Mouse (Mus musculus): ENCODE data around the gene Disp2. TPM values are rescaled to one million over a fixed set of nuclear protein-coding genes. Genes with fewer than 3 reads are reported as not detected.
A peak's percentile ranks its signal among the peaks of the same experiment; 100 is the strongest.

Gene Disp2
- polyA plus RNA-seq, 2 experiments: 0.21 to 0.27 TPM

DNA sequence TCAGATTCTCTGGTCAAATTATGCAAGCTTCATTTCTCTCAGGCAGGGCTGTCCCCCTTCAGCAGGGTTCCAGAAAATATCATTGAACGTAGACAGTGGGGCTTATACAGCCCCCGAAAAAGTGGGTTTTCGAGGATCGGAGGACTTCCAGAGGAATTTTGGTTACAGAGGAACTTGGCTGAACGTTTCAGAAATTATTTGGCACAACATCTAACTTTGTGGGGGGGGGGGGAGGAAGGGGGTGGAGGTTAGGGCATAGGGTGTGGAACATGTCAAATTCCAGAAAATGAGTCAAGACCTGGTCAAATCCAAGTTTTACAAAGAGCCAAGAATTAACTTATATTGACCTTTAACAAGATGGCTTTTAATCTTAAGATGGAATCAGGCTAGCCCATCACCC, 49.6 kb downstream of the Disp2 start:
- TF ChIP-seq EP300 (IDR thresholded peaks at IDR 0.05; ENCODE audit: low read depth): no peak
- TF ChIP-seq CTCF (IDR thresholded peaks at IDR 0.05; ENCODE audit: low read depth): no peak
- H3K36me3 ChIP-seq (replicated peaks; ENCODE audit: control insufficient read depth, insufficient read depth, low read depth): peaks cover 86% of the 10 kb centered on the region
- H3K4me3 ChIP-seq (ENCODE audit: insufficient read depth in 1 of 2, low read depth in 2 of 2, low read length in 2 of 2): no peak overlapping the region
- DNase-seq (ENCODE audit: low read depth in 3 of 3, low spot score in 3 of 3) (no peak), ATAC-seq (ENCODE audit: insufficient read depth) (no peak)
- H3K4me2 ChIP-seq (ENCODE audit: low read depth): no peak overlapping the region
- H3K27me3 ChIP-seq (ENCODE audit: control insufficient read depth, insufficient read depth, low read length): no peaks in the 10 kb centered on the region
- no peaks in the 10 kb centered on the region for H3K4me1 ChIP-seq (replicated peaks; ENCODE audit: control insufficient read depth in 2 of 2, insufficient read depth in 2 of 2, low read length in 1 of 2)
- no peak overlapping the region for H3K27ac ChIP-seq
- no peaks in the 10 kb centered on the region for H3K9me3 ChIP-seq (ENCODE audit: control insufficient read depth, low read length)
- H3K9ac ChIP-seq (replicated peaks): no peak overlapping the region
- 87% methylated on average over 5 of the region's 5 CpGs for WGBS (ENCODE audit: insufficient replicate concordance)

DNA sequence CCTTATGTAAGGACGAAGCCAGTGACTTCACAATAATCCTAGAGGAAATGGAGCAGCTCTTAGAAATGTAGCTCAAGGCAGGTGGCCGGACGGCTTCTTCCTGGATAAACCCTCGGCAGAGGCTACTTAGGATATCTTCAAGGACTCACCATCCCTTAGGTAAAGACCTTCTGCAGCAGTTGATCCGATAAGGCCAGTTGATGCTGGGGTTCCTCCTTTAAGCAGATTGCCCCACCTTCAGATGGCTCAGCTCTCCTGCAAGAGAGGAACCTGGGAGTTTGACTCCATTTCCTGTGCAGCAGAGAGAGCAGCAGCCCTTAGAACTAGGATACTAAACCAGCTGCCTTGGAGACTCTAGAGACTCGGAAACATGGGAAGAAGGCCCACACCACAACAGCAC, 54.5 kb downstream of the Disp2 start:
- H3K27me3 ChIP-seq (ENCODE audit: control insufficient read depth, insufficient read depth, low read length): no peaks in the 10 kb centered on the region
- WGBS (ENCODE audit: insufficient replicate concordance): 86% methylated on average over 6 of the region's 6 CpGs
- peaks cover 68% of the 10 kb centered on the region for H3K36me3 ChIP-seq (replicated peaks; ENCODE audit: control insufficient read depth, insufficient read depth, low read depth)
- no peak for DNase-seq (ENCODE audit: low read depth in 3 of 3, low spot score in 3 of 3)
- TF ChIP-seq CTCF (IDR thresholded peaks at IDR 0.05; ENCODE audit: low read depth) (no peak), EP300 (IDR thresholded peaks at IDR 0.05; ENCODE audit: low read depth) (no peak)
- H3K27ac ChIP-seq: no peak overlapping the region
- H3K9ac ChIP-seq (replicated peaks): no peak overlapping the region
- H3K4me3 ChIP-seq (ENCODE audit: insufficient read depth in 1 of 2, low read depth in 2 of 2, low read length in 2 of 2): no peak overlapping the region
- H3K4me2 ChIP-seq (ENCODE audit: low read depth): no peak overlapping the region
- H3K9me3 ChIP-seq (ENCODE audit: control insufficient read depth, low read length): no peaks in the 10 kb centered on the region
- no peak for ATAC-seq (ENCODE audit: insufficient read depth)
- H3K4me1 ChIP-seq (replicated peaks; ENCODE audit: control insufficient read depth in 2 of 2, insufficient read depth in 2 of 2, low read length in 1 of 2): no peaks in the 10 kb centered on the region

DNA sequence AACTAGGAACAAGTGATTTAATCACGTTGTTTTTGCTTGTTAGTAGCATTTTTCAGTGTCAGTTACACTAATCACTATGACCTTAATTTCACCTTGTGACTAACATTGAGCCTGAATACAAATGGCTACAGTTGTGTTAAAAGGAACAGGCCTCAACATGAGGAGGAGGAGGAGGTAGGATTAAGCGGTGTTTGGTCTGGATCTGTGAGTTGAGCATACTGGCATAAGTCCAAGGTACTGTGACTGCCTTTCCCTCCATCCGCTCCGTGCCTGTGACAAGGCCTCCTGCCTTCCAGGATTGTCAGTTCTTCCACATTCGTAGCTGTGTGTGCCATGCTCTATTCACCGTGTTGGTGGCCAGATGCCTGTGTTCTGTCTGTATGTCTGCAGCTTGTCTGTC, 55.6 kb downstream of the Disp2 start:
- H3K27me3 ChIP-seq (ENCODE audit: control insufficient read depth, insufficient read depth, low read length): no peaks in the 10 kb centered on the region
- H3K9ac ChIP-seq (replicated peaks): no peak overlapping the region
- DNase-seq (ENCODE audit: low read depth in 3 of 3, low spot score in 3 of 3): no peak
- H3K9me3 ChIP-seq (ENCODE audit: control insufficient read depth, low read length): no peaks in the 10 kb centered on the region
- no peak for ATAC-seq (ENCODE audit: insufficient read depth)
- no peaks in the 10 kb centered on the region for H3K4me1 ChIP-seq (replicated peaks; ENCODE audit: control insufficient read depth in 2 of 2, insufficient read depth in 2 of 2, low read length in 1 of 2)
- no peak overlapping the region for H3K4me3 ChIP-seq (ENCODE audit: insufficient read depth in 1 of 2, low read depth in 2 of 2, low read length in 2 of 2)
- TF ChIP-seq EP300 (IDR thresholded peaks at IDR 0.05; ENCODE audit: low read depth): no peak
- no peak for TF ChIP-seq CTCF (IDR thresholded peaks at IDR 0.05; ENCODE audit: low read depth)
- H3K27ac ChIP-seq: no peak overlapping the region
- H3K4me2 ChIP-seq (ENCODE audit: low read depth): no peak overlapping the region
- peaks cover 57% of the 10 kb centered on the region for H3K36me3 ChIP-seq (replicated peaks; ENCODE audit: control insufficient read depth, insufficient read depth, low read depth)
- WGBS (ENCODE audit: insufficient replicate concordance): 82% methylated on average over 6 of the region's 6 CpGs

DNA sequence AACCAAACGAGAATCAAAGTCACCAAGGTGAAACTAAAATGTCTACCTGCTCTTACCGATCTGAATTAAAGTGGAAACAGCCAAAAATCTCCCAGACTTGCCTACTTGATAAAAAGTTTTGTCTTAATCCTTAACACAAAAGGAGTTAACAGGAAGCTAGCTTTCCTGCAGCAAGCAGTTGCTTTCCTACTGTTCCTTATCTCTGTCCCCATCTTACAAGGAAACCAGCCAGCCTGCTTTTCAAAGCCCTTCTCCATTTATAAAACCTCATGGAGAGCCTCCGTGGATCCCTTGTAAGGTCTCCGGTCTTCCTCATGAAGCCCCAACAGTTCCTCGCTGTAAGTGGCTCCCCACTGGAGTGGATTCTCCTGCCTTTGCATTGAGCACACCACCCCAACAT, 58.8 kb downstream of the Disp2 start:
- Histone ChIP-seq H3K36me3 (replicated peaks; ENCODE audit: control insufficient read depth, insufficient read depth, low read depth) (peaks cover 27% of the 10 kb centered on the region), H3K9ac (replicated peaks) (no peak overlapping the region), H3K4me1 (replicated peaks; ENCODE audit: control insufficient read depth in 2 of 2, insufficient read depth in 2 of 2, low read length in 1 of 2) (peaks cover 13 to 18% of the 10 kb centered on the region in 2 experiments), H3K27me3 (ENCODE audit: control insufficient read depth, insufficient read depth, low read length) (no peaks in the 10 kb centered on the region), H3K27ac (no peak overlapping the region), H3K4me2 (ENCODE audit: low read depth) (no peak overlapping the region), H3K9me3 (ENCODE audit: control insufficient read depth, low read length) (no peaks in the 10 kb centered on the region), H3K4me3 (ENCODE audit: insufficient read depth in 1 of 2, low read depth in 2 of 2, low read length in 2 of 2) (no peak overlapping the region)
- no peak for ATAC-seq (ENCODE audit: insufficient read depth)
- no peak for DNase-seq (ENCODE audit: low read depth in 3 of 3, low spot score in 3 of 3)
- WGBS (ENCODE audit: insufficient replicate concordance): 17% methylated on average over 5 of the region's 5 CpGs
- TF ChIP-seq EP300 (IDR thresholded peaks at IDR 0.05; ENCODE audit: low read depth): no peak
- TF ChIP-seq CTCF (IDR thresholded peaks at IDR 0.05; ENCODE audit: low read depth): no peak

DNA sequence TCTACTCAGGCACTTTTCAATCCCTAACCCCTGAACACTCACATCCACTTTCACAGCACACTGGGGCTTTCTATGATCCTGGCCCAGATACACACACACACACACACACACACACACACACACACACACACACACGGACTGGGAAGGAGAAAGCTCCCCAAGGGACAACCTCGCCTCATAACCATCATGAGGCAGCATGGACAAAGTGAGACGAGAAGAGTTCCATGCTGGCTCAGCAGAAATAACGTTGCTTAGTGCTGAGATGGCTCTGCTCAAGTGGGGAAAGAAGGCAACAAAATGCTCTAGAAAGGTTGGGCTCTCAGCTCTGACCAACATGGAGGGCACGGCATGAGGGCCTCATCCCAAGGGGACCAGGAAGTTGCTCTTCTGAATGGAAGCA, 61.7 kb downstream of the Disp2 start:
- WGBS (ENCODE audit: insufficient replicate concordance): 58% methylated on average over 5 of the region's 5 CpGs
- ATAC-seq (ENCODE audit: insufficient read depth) (peak; percentile 43; the same call in 1 of the 2 replicates), DNase-seq (ENCODE audit: low read depth in 3 of 3, low spot score in 3 of 3) (no peak)
- Histone ChIP-seq H3K4me3 (ENCODE audit: insufficient read depth in 1 of 2, low read depth in 2 of 2, low read length in 2 of 2) (no peak overlapping the region), H3K4me1 (replicated peaks; ENCODE audit: control insufficient read depth in 2 of 2, insufficient read depth in 2 of 2, low read length in 1 of 2) (peaks cover 13 to 18% of the 10 kb centered on the region in 2 experiments), H3K27ac (peak overlapping the region; percentile 27; the same call in 1 of the 2 replicates), H3K36me3 (replicated peaks; ENCODE audit: control insufficient read depth, insufficient read depth, low read depth) (peaks cover 1% of the 10 kb centered on the region; the same call in 1 of the 2 replicates), H3K4me2 (ENCODE audit: low read depth) (peak overlapping the region; percentile 47; the same call in 1 of the 2 replicates), H3K9me3 (ENCODE audit: control insufficient read depth, low read length) (no peaks in the 10 kb centered on the region), H3K9ac (replicated peaks) (0 out of 2 replicates have a peak overlapping the region, but pooled peaks have one; percentile 6), H3K27me3 (ENCODE audit: control insufficient read depth, insufficient read depth, low read length) (no peaks in the 10 kb centered on the region)
- TF ChIP-seq CTCF (IDR thresholded peaks at IDR 0.05; ENCODE audit: low read depth): no peak
- TF ChIP-seq EP300 (IDR thresholded peaks at IDR 0.05; ENCODE audit: low read depth): no peak
